In genomic region chr5:46406404-46406803, GRCm38 (mm10) we compare ENCODE assay signal across 10 mouse cellular contexts.
A peak's percentile ranks its signal among the peaks of the same experiment; 100 is the strongest.
DNase-seq lines count a peak whose midpoint lies in the region; ATAC-seq lines count a peak whose summit lies in the region.
"Had no signal": no experiment of that assay in that cellular context is flagged by ENCODE, and none has a peak within 500 bp of the region (broad histone marks: within the 10 kb centered on the region; RNA-seq: fewer than 3 reads in every experiment).

No protein-coding gene starts in this region.

- no peaks in the 10 kb centered on the region for H3K4me1 ChIP-seq in kidney, embryonic 16.5 days (ENCODE audit: insufficient read depth, low read length)

- no peak overlapping the region for H3K4me3 ChIP-seq in kidney, embryonic 16.5 days (ENCODE audit: low read length)

- no peaks in the 10 kb centered on the region for H3K36me3 ChIP-seq in kidney, embryonic 16.5 days (ENCODE audit: insufficient read depth, low read length)

- DNase-seq in embryo, embryonic 10.5 days (ENCODE audit: low spot score): peak; percentile 12
- no peak for DNase-seq in embryo, embryonic 10 days (ENCODE audit: low spot score)
- DNase-seq in kidney, postnatal 4 days: peak; percentile 16 to 21
- DNase-seq in 3T3-L1 (ENCODE audit: low read depth, low spot score): peak; percentile 53
- DNase-seq in brain, adult 2 months (ENCODE audit: low read depth, low spot score): peak; percentile 12
- no peak for DNase-seq in B cell, adult 2 months
- DNase-seq: heart, adult 18-20 months had no signal

- H3K9me3 ChIP-seq in kidney, embryonic 16.5 days (ENCODE audit: low read length): no peaks in the 10 kb centered on the region

- WGBS in kidney, embryonic 16.5 days: 28% methylated on average over 3 of the region's 3 CpGs

- no peak overlapping the region for H3K27ac ChIP-seq in kidney, embryonic 16.5 days (ENCODE audit: low read length)

- no peak overlapping the region for H3K9ac ChIP-seq in kidney, embryonic 16.5 days (replicated peaks; ENCODE audit: low read length)

- no peak overlapping the region for H3K4me2 ChIP-seq in kidney, embryonic 16.5 days (replicated peaks; ENCODE audit: low read depth, low read length)

- no peak for ATAC-seq in kidney, embryonic 16.5 days (ENCODE audit: low FRiP score, low TSS enrichment)
- ATAC-seq in monocyte, adult 5-6 weeks (replicated peaks; ENCODE audit: insufficient number of reproducible peaks, low FRiP score, low TSS enrichment, poor library complexity, severe bottlenecking): no peak
- ATAC-seq: forebrain, embryonic 16.5 days had no signal

- no peaks in the 10 kb centered on the region for H3K27me3 ChIP-seq in kidney, embryonic 16.5 days (ENCODE audit: insufficient read depth, low read length)

Comparison
In these comparisons a context has a peak if more than half of its experiments do, and no peak if none do; other contexts are left out.
1. DNase-seq: peak in embryo, embryonic 10.5 days (single experiment), kidney, postnatal 4 days (2 of 2), 3T3-L1 (single experiment) and brain, adult 2 months (single experiment); none in embryo, embryonic 10 days (single experiment) and B cell, adult 2 months (0 of 2).